Mouse (Mus musculus): ENCODE data around the gene Ryr2. TPM values are rescaled to one million over a fixed set of nuclear protein-coding genes. Genes with fewer than 3 reads are reported as not detected.

Ryr2 gene
- polyA plus RNA-seq, 1 experiment: not detected

DNA sequence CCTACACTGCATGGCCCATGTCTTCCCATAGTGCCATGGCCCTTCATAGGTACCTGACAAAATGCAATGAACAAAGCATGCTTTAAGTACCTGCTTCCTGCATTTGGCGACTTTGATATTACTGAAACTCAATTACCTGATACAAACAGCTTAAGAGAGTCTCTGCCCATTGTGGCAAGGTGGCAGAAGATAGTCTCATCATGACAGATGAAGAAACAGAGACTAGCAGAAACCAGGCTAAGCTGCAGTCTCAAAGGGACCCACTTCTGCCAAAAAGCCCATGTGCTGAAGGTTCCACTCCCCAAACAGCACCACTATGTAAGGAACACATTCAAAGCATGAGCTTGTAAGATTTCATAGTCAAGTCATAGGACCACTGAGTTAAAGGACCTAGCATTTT, 7.8 kb downstream of the Ryr2 start:
- Histone ChIP-seq H3K4me1 (no peaks in the 10 kb centered on the region), H3K36me3 (replicated peaks; ENCODE audit: low read length) (no peaks in the 10 kb centered on the region), H3K4me3 (replicated peaks) (no peak overlapping the region), H3K9me3 (peaks cover 8% of the 10 kb centered on the region; the same call in 1 of the 2 replicates), H3K27me3 (replicated peaks) (no peaks in the 10 kb centered on the region)
- TF ChIP-seq GATA1 (IDR thresholded peaks at IDR 0.05; ENCODE audit: borderline replicate concordance, low read length) (no peak), FLI1 (IDR thresholded peaks at IDR 0.05; ENCODE audit: low read length) (no peak)

DNA sequence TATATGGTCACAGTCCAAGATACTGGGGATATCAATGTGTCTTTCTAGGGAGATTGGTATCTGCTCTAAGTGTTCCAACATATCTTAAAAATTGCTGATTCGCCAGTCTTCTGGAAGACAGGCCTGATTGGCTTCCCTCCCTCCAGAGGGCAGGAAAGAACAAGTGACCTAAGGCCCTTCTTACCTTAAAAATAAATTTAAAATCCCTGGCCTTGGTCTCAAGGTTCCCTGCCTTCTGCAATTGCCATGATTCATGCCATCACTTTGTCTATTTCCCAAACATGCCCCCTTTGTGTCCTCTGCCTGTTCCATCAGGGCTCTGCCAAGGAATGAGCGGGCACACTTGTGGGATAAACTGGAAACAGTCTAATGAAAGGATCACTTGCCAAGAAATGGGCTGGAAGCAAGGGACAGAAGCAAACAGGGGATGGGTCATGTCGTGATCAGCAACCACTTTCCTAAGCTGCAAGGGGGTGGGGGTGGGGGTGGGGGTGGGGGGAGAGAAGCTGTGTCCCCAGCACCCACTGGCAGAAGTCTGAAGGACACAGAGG, 10.3 kb downstream of the Ryr2 start:
- Histone ChIP-seq H3K4me3 (replicated peaks) (no peak overlapping the region), H3K36me3 (replicated peaks; ENCODE audit: low read length) (no peaks in the 10 kb centered on the region), H3K9me3 (peaks cover 14% of the 10 kb centered on the region), H3K4me1 (no peaks in the 10 kb centered on the region), H3K27me3 (replicated peaks) (no peaks in the 10 kb centered on the region)
- TF ChIP-seq FLI1 (IDR thresholded peaks at IDR 0.05; ENCODE audit: low read length) (no peak), GATA1 (IDR thresholded peaks at IDR 0.05; ENCODE audit: borderline replicate concordance, low read length) (no peak)

DNA sequence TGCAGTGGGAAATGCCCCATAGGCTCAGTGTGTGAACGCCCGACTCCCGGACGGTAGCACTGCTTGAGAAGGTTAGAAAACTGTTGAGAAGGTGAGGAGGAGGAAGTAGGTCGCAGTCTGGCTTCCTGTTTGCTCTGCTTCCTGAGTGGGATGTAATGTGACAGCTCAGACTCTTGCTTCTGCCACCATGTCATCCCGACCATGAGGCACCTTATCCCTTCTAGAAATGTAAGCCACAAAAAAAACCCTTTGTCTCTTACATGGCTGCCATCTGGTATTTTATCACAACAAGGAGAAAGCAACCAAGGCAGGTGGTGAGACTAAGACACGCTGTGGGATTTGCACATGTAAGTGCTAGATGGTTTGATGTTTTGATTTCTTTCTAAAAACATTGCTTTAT, 12.2 kb downstream of the Ryr2 start:
- TF ChIP-seq GATA1 (IDR thresholded peaks at IDR 0.05; ENCODE audit: borderline replicate concordance, low read length): no peak
- TF ChIP-seq FLI1 (IDR thresholded peaks at IDR 0.05; ENCODE audit: low read length): no peak
- Histone ChIP-seq H3K27me3 (replicated peaks) (no peaks in the 10 kb centered on the region), H3K9me3 (peaks cover 20% of the 10 kb centered on the region), H3K36me3 (replicated peaks; ENCODE audit: low read length) (no peaks in the 10 kb centered on the region), H3K4me3 (replicated peaks) (peak overlapping the region; percentile 6), H3K4me1 (no peaks in the 10 kb centered on the region)

GRCm38 (mm10) chr13:12093146-12093545, 13.6 kb downstream of the Ryr2 start:
- TF ChIP-seq FLI1 (IDR thresholded peaks at IDR 0.05; ENCODE audit: low read length) (no peak), GATA1 (IDR thresholded peaks at IDR 0.05; ENCODE audit: borderline replicate concordance, low read length) (no peak)
- no peaks in the 10 kb centered on the region for H3K4me1 ChIP-seq
- no peak overlapping the region for H3K4me3 ChIP-seq (replicated peaks)
- no peaks in the 10 kb centered on the region for H3K27me3 ChIP-seq (replicated peaks)
- H3K9me3 ChIP-seq: peaks cover 24% of the 10 kb centered on the region
- no peaks in the 10 kb centered on the region for H3K36me3 ChIP-seq (replicated peaks; ENCODE audit: low read length)

DNA sequence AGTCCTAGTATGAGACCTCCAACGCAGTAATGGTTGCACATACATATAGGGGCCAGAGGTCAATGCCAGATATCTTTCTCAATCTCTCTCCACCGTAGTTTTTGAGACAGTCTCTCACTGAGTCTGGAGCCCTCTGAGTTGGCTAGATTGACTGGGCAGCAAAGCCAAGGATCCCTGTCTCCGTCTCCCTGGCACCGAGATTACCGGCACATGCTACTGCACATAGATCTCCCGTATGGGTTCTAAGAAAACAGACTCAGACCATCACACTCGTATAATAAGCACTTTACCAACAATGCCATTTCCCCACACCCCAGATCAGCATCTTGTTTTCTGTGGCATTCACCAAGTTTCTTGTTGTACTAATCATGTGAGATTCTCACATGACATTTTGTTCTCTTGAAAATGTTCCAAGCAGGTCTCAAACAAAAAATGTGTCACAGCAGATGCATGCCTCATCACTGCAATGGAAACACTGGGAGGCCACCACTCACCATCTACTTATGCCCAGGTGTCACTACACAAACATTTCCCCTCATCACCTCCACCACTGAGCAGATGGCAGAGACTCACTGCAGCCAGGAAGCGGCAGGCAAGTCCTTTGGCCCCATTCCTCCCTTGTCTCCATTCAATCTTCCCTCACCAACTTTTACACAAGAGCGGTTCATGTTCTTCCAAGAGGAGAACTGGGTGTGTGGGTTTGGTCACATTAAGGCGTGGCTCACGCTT, 14.2 kb downstream of the Ryr2 start:
- H3K4me3 ChIP-seq (replicated peaks): no peak overlapping the region
- TF ChIP-seq GATA1 (IDR thresholded peaks at IDR 0.05; ENCODE audit: borderline replicate concordance, low read length): no peak
- no peak for TF ChIP-seq FLI1 (IDR thresholded peaks at IDR 0.05; ENCODE audit: low read length)
- no peaks in the 10 kb centered on the region for H3K27me3 ChIP-seq (replicated peaks)

GRCm38 (mm10) chr13:12084112-12084475, 22.7 kb downstream of the Ryr2 start:
- Histone ChIP-seq H3K27me3 (replicated peaks) (no peaks in the 10 kb centered on the region), H3K4me1 (no peaks in the 10 kb centered on the region), H3K36me3 (replicated peaks; ENCODE audit: low read length) (no peaks in the 10 kb centered on the region), H3K9me3 (peaks cover 13% of the 10 kb centered on the region; the same call in 1 of the 2 replicates), H3K4me3 (replicated peaks) (no peak overlapping the region)
- TF ChIP-seq GATA1 (IDR thresholded peaks at IDR 0.05; ENCODE audit: borderline replicate concordance, low read length): no peak
- TF ChIP-seq FLI1 (IDR thresholded peaks at IDR 0.05; ENCODE audit: low read length): no peak

More for the DNA sequence above, 14.2 kb downstream of the Ryr2 start:
- Histone ChIP-seq H3K4me1 (no peaks in the 10 kb centered on the region), H3K9me3 (peaks cover 25% of the 10 kb centered on the region), H3K36me3 (replicated peaks; ENCODE audit: low read length) (no peaks in the 10 kb centered on the region)

- Histone ChIP-seq H3K36me3 (replicated peaks; ENCODE audit: low read length) (no peaks in the 10 kb centered on the region), H3K9me3 (peaks cover 13% of the 10 kb centered on the region; the same call in 1 of the 2 replicates), H3K27me3 (replicated peaks) (no peaks in the 10 kb centered on the region), H3K4me3 (replicated peaks) (no peak overlapping the region), H3K4me1 (no peaks in the 10 kb centered on the region)
- TF ChIP-seq FLI1 (IDR thresholded peaks at IDR 0.05; ENCODE audit: low read length) (no peak), GATA1 (IDR thresholded peaks at IDR 0.05; ENCODE audit: borderline replicate concordance, low read length) (no peak)
Observed at GRCm38 (mm10) chr13:12083443-12084111, 23.2 kb downstream of the Ryr2 start.

DNA sequence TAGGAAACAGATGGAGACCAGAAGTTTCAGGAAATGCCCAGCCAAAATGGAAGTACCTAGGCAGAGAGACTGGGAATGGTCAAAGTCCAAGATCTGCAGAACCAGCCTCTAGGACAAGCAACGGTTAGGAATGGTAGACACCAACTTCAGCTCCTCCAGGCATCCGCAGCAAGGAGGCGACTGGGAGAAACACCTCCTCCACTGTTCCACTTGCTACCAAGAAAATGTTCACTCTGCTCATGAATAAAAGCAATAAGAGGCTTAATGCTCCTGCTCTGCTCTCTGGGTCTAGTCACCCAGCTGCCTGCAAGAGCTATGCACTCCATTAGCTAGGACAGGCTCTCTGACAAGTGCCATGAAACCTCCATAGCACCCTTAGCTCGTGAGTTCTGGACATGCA, 26.2 kb downstream of the Ryr2 start:
- TF ChIP-seq GATA1 (IDR thresholded peaks at IDR 0.05; ENCODE audit: borderline replicate concordance, low read length): no peak
- TF ChIP-seq FLI1 (IDR thresholded peaks at IDR 0.05; ENCODE audit: low read length): no peak
- Histone ChIP-seq H3K36me3 (replicated peaks; ENCODE audit: low read length) (no peaks in the 10 kb centered on the region), H3K4me1 (no peaks in the 10 kb centered on the region), H3K9me3 (peaks cover 11% of the 10 kb centered on the region; the same call in 1 of the 2 replicates), H3K4me3 (replicated peaks) (no peak overlapping the region), H3K27me3 (replicated peaks) (no peaks in the 10 kb centered on the region)

- no peaks in the 10 kb centered on the region for H3K4me1 ChIP-seq
- no peak overlapping the region for H3K4me3 ChIP-seq (replicated peaks)
- no peaks in the 10 kb centered on the region for H3K27me3 ChIP-seq (replicated peaks)
- TF ChIP-seq GATA1 (IDR thresholded peaks at IDR 0.05; ENCODE audit: borderline replicate concordance, low read length) (no peak), FLI1 (IDR thresholded peaks at IDR 0.05; ENCODE audit: low read length) (no peak)
- peaks cover 16% of the 10 kb centered on the region; the same call in 1 of the 2 replicates for H3K9me3 ChIP-seq
- H3K36me3 ChIP-seq (replicated peaks; ENCODE audit: low read length): no peaks in the 10 kb centered on the region
Observed at GRCm38 (mm10) chr13:12079536-12079935, 27.2 kb downstream of the Ryr2 start.

- Histone ChIP-seq H3K4me1 (no peaks in the 10 kb centered on the region; the same call in 1 of the 2 replicates), H3K4me3 (replicated peaks) (no peak overlapping the region), H3K36me3 (replicated peaks; ENCODE audit: low read length) (no peaks in the 10 kb centered on the region), H3K27me3 (replicated peaks) (no peaks in the 10 kb centered on the region), H3K9me3 (peaks cover 25% of the 10 kb centered on the region)
- TF ChIP-seq GATA1 (IDR thresholded peaks at IDR 0.05; ENCODE audit: borderline replicate concordance, low read length): no peak
- no peak for TF ChIP-seq FLI1 (IDR thresholded peaks at IDR 0.05; ENCODE audit: low read length)
Observed at GRCm38 (mm10) chr13:12074897-12075296, 31.8 kb downstream of the Ryr2 start.

Data from megakaryocyte, embryonic 14.5 days (primary cell).